Mouse (Mus musculus): Measurements from ENCODE around the gene Kcna6. TPM values are rescaled to one million over a fixed set of nuclear protein-coding genes. Genes with fewer than 3 reads are reported as not detected.

Gene Kcna6
- polyA plus RNA-seq, 1 experiment from 2014 or later = 0.21 TPM

DNA sequence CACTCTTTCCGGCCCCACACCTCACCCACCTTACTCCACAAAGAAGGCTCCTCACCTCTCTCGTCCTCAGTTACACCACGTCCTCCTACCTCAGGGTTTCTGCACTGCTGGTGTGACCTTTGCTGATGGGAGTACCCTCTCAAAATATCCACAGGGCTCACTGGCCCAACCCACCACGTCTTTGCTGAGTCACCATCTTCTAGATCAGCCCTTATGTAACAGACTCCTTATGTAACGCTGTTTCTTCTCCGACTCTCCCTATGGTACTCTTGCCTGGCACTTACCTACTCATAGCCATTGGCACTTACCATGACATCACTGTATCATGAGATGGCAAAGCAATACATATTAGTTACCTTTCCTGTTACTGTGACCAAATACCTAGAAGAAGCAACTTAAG lies 27.9 kb downstream of the Kcna6 start:
- Histone ChIP-seq H3K36me3 (ENCODE audit: insufficient read depth, low read length) (no peaks in the 10 kb centered on the region), H3K4me2 (replicated peaks; ENCODE audit: low read depth, low read length) (no peak overlapping the region), H3K27me3 (replicated peaks; ENCODE audit: insufficient read depth, low read length) (no peaks in the 10 kb centered on the region), H3K27ac (ENCODE audit: low read length) (no peak overlapping the region), H3K4me1 (ENCODE audit: insufficient read depth, low read depth, low read length) (no peaks in the 10 kb centered on the region), H3K4me3 (ENCODE audit: low read depth, low read length) (no peak overlapping the region), H3K9ac (replicated peaks; ENCODE audit: low read depth) (no peak overlapping the region), H3K9me3 (ENCODE audit: low read length) (no peaks in the 10 kb centered on the region)
- 72% methylated on average over 6 of the region's 6 CpGs for WGBS
- TF ChIP-seq CTCF (IDR thresholded peaks at IDR 0.05) (no peak), EP300 (IDR thresholded peaks at IDR 0.05) (no peak)
- DNase-seq (ENCODE audit: low spot score) = no peak
- no peak for ATAC-seq

DNA sequence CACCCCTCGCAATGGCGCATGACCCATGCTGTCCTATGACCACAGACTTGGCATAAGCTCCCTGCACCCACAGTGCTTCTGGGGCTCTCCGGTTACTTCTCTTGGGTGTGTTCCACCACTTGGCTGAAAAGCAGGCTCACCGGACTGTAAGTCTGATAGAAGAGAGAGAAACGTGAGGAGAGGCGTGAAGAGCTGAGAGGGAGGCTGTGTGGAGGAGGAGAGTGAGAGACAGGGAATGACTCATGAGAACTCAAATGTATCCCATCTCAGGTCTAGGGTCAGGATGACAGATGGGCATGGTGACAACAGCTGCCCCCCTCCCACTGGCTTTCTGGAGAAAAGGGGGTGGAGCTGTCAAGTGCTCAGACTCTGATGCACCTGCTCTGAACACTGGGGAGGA lies 34.5 kb downstream of the Kcna6 start:
- 55% methylated on average over 6 of the region's 6 CpGs for WGBS
- Histone ChIP-seq H3K4me3 (ENCODE audit: low read depth, low read length) (no peak overlapping the region), H3K27ac (ENCODE audit: low read length) (no peak overlapping the region), H3K4me1 (ENCODE audit: insufficient read depth, low read depth, low read length) (no peaks in the 10 kb centered on the region), H3K36me3 (ENCODE audit: insufficient read depth, low read length) (no peaks in the 10 kb centered on the region), H3K9ac (replicated peaks; ENCODE audit: low read depth) (no peak overlapping the region), H3K4me2 (replicated peaks; ENCODE audit: low read depth, low read length) (no peak overlapping the region), H3K27me3 (replicated peaks; ENCODE audit: insufficient read depth, low read length) (no peaks in the 10 kb centered on the region), H3K9me3 (ENCODE audit: low read length) (no peaks in the 10 kb centered on the region)
- no peak for DNase-seq (ENCODE audit: low spot score)
- TF ChIP-seq EP300 (IDR thresholded peaks at IDR 0.05) = no peak
- TF ChIP-seq CTCF (IDR thresholded peaks at IDR 0.05) = no peak
- ATAC-seq = no peak

DNA sequence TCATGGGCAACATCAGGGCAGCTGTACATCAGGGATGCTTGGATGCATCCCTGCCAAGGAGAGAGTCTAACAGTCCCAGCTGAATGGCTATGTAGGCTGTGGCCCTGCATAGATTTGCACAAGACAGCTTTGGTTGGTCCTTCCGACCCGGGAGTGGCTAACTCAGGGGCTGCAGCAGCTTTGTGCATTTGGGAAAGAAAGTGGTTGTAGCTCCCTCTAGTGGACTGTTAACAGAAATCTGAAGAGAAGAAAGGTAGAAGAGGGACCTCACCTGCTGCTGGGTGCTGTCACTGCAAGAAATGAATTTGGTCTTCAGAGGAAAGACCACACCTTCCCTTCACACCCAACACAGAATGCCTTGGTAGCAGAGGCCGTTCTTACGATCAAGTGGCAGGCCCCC lies 36.0 kb downstream of the Kcna6 start:
- ATAC-seq (no peak), DNase-seq (ENCODE audit: low spot score) (peak; percentile 53)
- Histone ChIP-seq H3K9me3 (ENCODE audit: low read length) (no peaks in the 10 kb centered on the region), H3K4me1 (ENCODE audit: insufficient read depth, low read depth, low read length) (no peaks in the 10 kb centered on the region), H3K4me2 (replicated peaks; ENCODE audit: low read depth, low read length) (no peak overlapping the region), H3K27me3 (replicated peaks; ENCODE audit: insufficient read depth, low read length) (no peaks in the 10 kb centered on the region), H3K9ac (replicated peaks; ENCODE audit: low read depth) (no peak overlapping the region), H3K4me3 (ENCODE audit: low read depth, low read length) (no peak overlapping the region), H3K27ac (ENCODE audit: low read length) (no peak overlapping the region), H3K36me3 (ENCODE audit: insufficient read depth, low read length) (no peaks in the 10 kb centered on the region)
- WGBS = 25% methylated on average over 4 of the region's 4 CpGs
- TF ChIP-seq CTCF (IDR thresholded peaks at IDR 0.05) = peak; percentile 60
- no peak for TF ChIP-seq EP300 (IDR thresholded peaks at IDR 0.05)

DNA sequence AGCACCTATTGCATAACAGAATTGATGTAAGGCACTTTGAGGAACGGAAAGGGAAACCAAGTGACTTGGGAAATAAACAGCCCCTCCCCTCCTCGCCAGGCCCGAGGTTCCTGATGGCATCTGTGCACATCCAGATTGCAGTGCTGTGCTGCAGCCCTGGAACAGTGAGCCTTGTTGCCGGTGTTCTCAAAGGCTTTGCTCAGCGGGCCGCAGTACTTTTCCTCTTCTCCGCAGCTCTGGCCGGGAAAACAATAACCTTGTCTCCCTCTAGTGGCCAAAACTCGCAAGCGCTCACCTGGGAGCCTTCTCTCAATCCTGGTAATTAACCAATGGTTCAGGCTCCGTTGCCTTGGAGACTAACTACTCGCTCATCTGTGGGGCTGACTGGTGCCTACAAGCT lies 38.4 kb downstream of the Kcna6 start:
- ATAC-seq = peak; percentile 43; the same call in 1 of the 2 replicates
- peak overlapping the region; percentile 54 for H3K4me2 ChIP-seq (replicated peaks; ENCODE audit: low read depth, low read length)
- H3K36me3 ChIP-seq (ENCODE audit: insufficient read depth, low read length) = no peaks in the 10 kb centered on the region
- no peaks in the 10 kb centered on the region for H3K4me1 ChIP-seq (ENCODE audit: insufficient read depth, low read depth, low read length)
- H3K27me3 ChIP-seq (replicated peaks; ENCODE audit: insufficient read depth, low read length) = no peaks in the 10 kb centered on the region
- H3K9me3 ChIP-seq (ENCODE audit: low read length) = no peaks in the 10 kb centered on the region
- no peak overlapping the region for H3K27ac ChIP-seq (ENCODE audit: low read length)
- 3% methylated on average over 12 of the region's 12 CpGs for WGBS
- peak; percentile 62 for DNase-seq (ENCODE audit: low spot score)
- peak overlapping the region; percentile 29; the same call in 1 of the 2 replicates for H3K4me3 ChIP-seq (ENCODE audit: low read depth, low read length)
- TF ChIP-seq CTCF (IDR thresholded peaks at IDR 0.05) (peak; percentile 80), EP300 (IDR thresholded peaks at IDR 0.05) (no peak)
- no peak overlapping the region for H3K9ac ChIP-seq (replicated peaks; ENCODE audit: low read depth)

DNA sequence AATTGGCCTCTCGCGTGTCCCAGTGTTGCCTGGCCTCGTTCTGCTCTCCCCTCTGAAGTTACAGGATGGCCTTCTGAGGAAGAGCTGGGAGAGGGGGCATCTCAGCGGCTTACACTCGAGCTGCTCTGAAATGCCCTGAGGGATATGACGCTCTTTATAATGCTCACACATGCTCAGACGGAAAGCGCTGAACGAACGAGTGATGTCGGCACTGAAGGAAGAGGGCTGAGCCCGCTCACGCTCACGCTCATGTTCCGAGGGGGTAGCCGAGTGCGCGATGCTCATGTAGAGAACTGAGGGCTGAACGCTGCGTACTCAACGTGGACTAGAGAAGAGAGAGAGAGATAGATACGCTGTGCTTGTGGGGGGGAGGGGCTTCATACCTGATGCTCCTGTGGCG lies 39.3 kb downstream of the Kcna6 start:
- Histone ChIP-seq H3K4me1 (ENCODE audit: insufficient read depth, low read depth, low read length) (no peaks in the 10 kb centered on the region), H3K27me3 (replicated peaks; ENCODE audit: insufficient read depth, low read length) (no peaks in the 10 kb centered on the region)
- DNase-seq (ENCODE audit: low spot score) = no peak

DNA sequence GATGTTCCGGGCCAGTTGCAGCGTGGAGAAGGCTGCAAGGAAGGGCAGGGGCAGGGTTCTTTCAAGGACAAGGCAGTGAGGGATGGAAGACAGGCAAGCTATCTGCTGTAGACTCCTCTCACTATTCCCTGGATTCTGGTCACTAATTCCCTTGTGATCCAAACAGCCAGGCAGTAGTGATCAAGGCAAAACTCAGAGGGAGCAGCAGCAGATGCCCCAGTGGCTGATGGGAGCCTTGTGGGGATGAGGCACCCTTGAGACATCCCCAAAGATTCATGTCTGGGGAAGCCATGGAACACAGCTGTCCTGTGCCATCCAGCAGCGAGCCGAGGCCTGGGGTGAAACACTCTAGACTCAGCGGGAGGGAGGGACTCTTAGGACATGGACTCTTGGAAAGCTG lies 40.5 kb downstream of the Kcna6 start:
- 70% methylated on average over 5 of the region's 5 CpGs for WGBS

More for the DNA sequence above, 39.3 kb downstream of the Kcna6 start:
- no peak for TF ChIP-seq CTCF (IDR thresholded peaks at IDR 0.05)
- no peak for TF ChIP-seq EP300 (IDR thresholded peaks at IDR 0.05)
- H3K4me3 ChIP-seq (ENCODE audit: low read depth, low read length) = no peak overlapping the region
- 66% methylated on average over 23 of the region's 23 CpGs for WGBS
- H3K27ac ChIP-seq (ENCODE audit: low read length) = no peak overlapping the region
- H3K9ac ChIP-seq (replicated peaks; ENCODE audit: low read depth) = no peak overlapping the region
- H3K9me3 ChIP-seq (ENCODE audit: low read length) = no peaks in the 10 kb centered on the region
- no peaks in the 10 kb centered on the region for H3K36me3 ChIP-seq (ENCODE audit: insufficient read depth, low read length)
- no peak for ATAC-seq
- no peak overlapping the region for H3K4me2 ChIP-seq (replicated peaks; ENCODE audit: low read depth, low read length)

DNA sequence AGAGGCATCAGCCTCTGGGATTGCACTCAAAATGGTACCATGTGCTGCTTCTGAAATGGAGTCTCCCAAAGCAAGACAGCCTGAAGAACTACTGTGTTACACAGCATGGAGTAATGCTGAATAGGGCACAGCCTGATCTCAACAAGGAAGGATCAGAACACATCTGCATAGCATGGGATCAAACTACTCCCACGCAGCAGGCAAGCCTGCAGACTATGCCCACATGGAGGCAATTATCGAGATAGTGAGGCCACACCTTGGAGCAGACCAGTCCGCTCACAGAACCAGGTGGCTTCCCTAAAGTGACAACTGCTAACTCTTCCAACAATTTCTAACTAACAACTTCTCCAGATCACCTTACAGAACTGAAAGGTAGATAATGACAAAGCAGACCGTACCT lies 53.4 kb downstream of the Kcna6 start:
- WGBS = 75% methylated on average over 4 of the region's 4 CpGs
- TF ChIP-seq EP300 (IDR thresholded peaks at IDR 0.05) (no peak), CTCF (IDR thresholded peaks at IDR 0.05) (no peak)
- Histone ChIP-seq H3K9ac (replicated peaks; ENCODE audit: low read depth) (no peak overlapping the region), H3K36me3 (ENCODE audit: insufficient read depth, low read length) (no peaks in the 10 kb centered on the region), H3K4me2 (replicated peaks; ENCODE audit: low read depth, low read length) (no peak overlapping the region), H3K27ac (ENCODE audit: low read length) (no peak overlapping the region), H3K27me3 (replicated peaks; ENCODE audit: insufficient read depth, low read length) (no peaks in the 10 kb centered on the region), H3K4me3 (ENCODE audit: low read depth, low read length) (no peak overlapping the region), H3K9me3 (ENCODE audit: low read length) (no peaks in the 10 kb centered on the region), H3K4me1 (ENCODE audit: insufficient read depth, low read depth, low read length) (no peaks in the 10 kb centered on the region)
- ATAC-seq = no peak
- DNase-seq (ENCODE audit: low spot score) = no peak

More for the DNA sequence above, 40.5 kb downstream of the Kcna6 start:
- H3K4me3 ChIP-seq (ENCODE audit: low read depth, low read length) = no peak overlapping the region
- no peaks in the 10 kb centered on the region for H3K27me3 ChIP-seq (replicated peaks; ENCODE audit: insufficient read depth, low read length)
- no peak overlapping the region for H3K4me2 ChIP-seq (replicated peaks; ENCODE audit: low read depth, low read length)
- TF ChIP-seq CTCF (IDR thresholded peaks at IDR 0.05) (no peak), EP300 (IDR thresholded peaks at IDR 0.05) (no peak)
- H3K4me1 ChIP-seq (ENCODE audit: insufficient read depth, low read depth, low read length) = no peaks in the 10 kb centered on the region
- DNase-seq (ENCODE audit: low spot score) (no peak), ATAC-seq (no peak)
- no peak overlapping the region for H3K9ac ChIP-seq (replicated peaks; ENCODE audit: low read depth)
- no peaks in the 10 kb centered on the region for H3K9me3 ChIP-seq (ENCODE audit: low read length)
- H3K36me3 ChIP-seq (ENCODE audit: insufficient read depth, low read length) = no peaks in the 10 kb centered on the region
- H3K27ac ChIP-seq (ENCODE audit: low read length) = no peak overlapping the region

All from lung, postnatal 0 days (tissue).